Mouse (Mus musculus): Measurements from ENCODE around the gene Sgk1. TPM values are rescaled to one million over a fixed set of nuclear protein-coding genes. Genes with fewer than 3 reads are reported as not detected.

Gene Sgk1
- polyA plus RNA-seq, 1 experiment from 2014 or later = 71.0 TPM

DNA sequence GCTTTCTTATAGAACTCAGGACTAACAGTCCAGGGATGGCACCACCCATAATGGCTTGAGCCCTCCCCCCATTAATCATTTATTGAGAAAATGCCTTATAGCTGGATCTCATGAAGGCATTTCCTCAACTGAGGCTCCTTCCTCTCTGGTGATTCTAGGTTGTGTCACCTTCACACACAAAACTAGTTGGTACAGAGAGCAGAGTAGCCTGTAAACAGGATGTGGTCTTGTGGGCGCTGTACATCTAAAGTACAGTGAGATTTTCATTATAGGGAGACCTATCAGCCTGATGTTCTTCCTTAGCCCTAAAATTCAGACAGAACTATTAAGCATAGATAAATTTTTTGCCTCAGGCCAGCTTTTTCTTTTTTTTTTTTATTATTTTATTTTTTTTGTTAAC, 23.6 kb downstream of the Sgk1 start:
- WGBS = 80% methylated on average over 1 of the region's 1 CpGs
- no peak for ATAC-seq (ENCODE audit: low read depth)
- no peaks in the 10 kb centered on the region for H3K27me3 ChIP-seq (ENCODE audit: control insufficient read depth, insufficient read depth, low read depth, low read length)
- no peak overlapping the region for H3K4me3 ChIP-seq (ENCODE audit: low read length)
- no peak overlapping the region for H3K27ac ChIP-seq (ENCODE audit: low read length)
- no peaks in the 10 kb centered on the region for H3K36me3 ChIP-seq (ENCODE audit: control insufficient read depth, insufficient read depth, low read length)
- H3K9ac ChIP-seq (ENCODE audit: low read length) = no peak overlapping the region
- H3K9me3 ChIP-seq (ENCODE audit: control insufficient read depth, low read length) = no peaks in the 10 kb centered on the region
- no peak overlapping the region for H3K4me2 ChIP-seq (ENCODE audit: low read depth, low read length)
- no peaks in the 10 kb centered on the region for H3K4me1 ChIP-seq (replicated peaks; ENCODE audit: control insufficient read depth, insufficient read depth, low read length)

DNA sequence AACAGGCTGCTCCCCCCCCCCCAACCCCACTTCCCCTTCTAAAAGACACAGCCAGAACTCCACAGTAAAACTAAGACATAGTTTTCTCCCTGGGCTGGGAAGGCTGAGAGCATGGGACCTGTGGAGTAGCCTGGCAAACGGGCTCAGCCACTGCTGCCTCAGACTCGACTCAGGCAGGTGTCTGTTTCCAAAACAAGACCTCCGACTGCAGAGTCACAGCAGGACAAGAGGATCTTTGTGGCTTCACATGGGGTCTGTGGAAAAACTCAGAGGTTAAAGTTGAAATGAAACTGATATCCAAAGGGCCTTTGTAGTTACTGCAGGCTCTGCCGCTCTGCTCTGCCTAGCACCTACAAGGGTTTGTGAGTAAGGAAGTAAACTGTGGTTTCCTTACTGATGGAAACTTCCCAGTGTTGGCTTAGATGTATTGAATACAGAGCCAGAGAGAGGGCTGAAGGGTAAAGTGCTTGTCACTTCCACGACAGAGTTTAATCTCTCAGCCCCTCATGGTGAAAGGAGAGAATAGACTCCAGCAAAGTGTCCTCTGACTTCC, 25.0 kb downstream of the Sgk1 start:
- Histone ChIP-seq H3K9me3 (ENCODE audit: control insufficient read depth, low read length) (no peaks in the 10 kb centered on the region), H3K27me3 (ENCODE audit: control insufficient read depth, insufficient read depth, low read depth, low read length) (no peaks in the 10 kb centered on the region)
- WGBS = 30% methylated on average over 5 of the region's 5 CpGs

DNA sequence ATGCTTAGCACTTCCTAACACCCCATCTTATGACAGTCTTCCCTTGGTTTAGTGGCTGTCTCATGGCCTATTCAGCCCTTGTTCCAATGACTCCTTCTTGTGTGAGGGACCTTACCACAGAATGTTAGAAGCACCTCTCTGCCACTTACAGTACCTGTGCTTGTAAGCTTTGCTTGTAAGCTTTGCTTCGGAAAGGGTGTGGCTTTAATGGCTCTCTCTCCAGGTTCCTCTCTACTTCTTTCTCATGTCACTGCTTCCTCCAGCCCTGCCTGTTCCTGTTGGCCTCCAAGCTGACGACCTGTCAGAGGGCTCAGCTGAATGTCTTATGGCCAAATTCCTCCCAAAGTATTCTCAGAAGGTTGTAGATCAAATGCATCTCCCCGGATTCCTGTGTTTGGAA, 25.8 kb downstream of the Sgk1 start:
- H3K27ac ChIP-seq (ENCODE audit: low read length) = no peak overlapping the region

More for the DNA sequence above, 25.0 kb downstream of the Sgk1 start:
- Histone ChIP-seq H3K27ac (ENCODE audit: low read length) (no peak overlapping the region), H3K4me2 (ENCODE audit: low read depth, low read length) (no peak overlapping the region), H3K9ac (ENCODE audit: low read length) (no peak overlapping the region), H3K36me3 (ENCODE audit: control insufficient read depth, insufficient read depth, low read length) (no peaks in the 10 kb centered on the region), H3K4me1 (replicated peaks; ENCODE audit: control insufficient read depth, insufficient read depth, low read length) (no peaks in the 10 kb centered on the region), H3K4me3 (ENCODE audit: low read length) (no peak overlapping the region)
- ATAC-seq (ENCODE audit: low read depth) = no peak

GRCm38 (mm10) chr10:21908686-21909085, 26.7 kb downstream of the Sgk1 start:
- 62% methylated on average over 1 of the region's 1 CpGs for WGBS
- H3K9me3 ChIP-seq (ENCODE audit: control insufficient read depth, low read length) = no peaks in the 10 kb centered on the region
- H3K36me3 ChIP-seq (ENCODE audit: control insufficient read depth, insufficient read depth, low read length) = no peaks in the 10 kb centered on the region
- no peak for ATAC-seq (ENCODE audit: low read depth)
- no peak overlapping the region for H3K9ac ChIP-seq (ENCODE audit: low read length)
- no peak overlapping the region for H3K27ac ChIP-seq (ENCODE audit: low read length)
- no peak overlapping the region for H3K4me2 ChIP-seq (ENCODE audit: low read depth, low read length)
- H3K27me3 ChIP-seq (ENCODE audit: control insufficient read depth, insufficient read depth, low read depth, low read length) = no peaks in the 10 kb centered on the region
- H3K4me3 ChIP-seq (ENCODE audit: low read length) = no peak overlapping the region
- no peaks in the 10 kb centered on the region for H3K4me1 ChIP-seq (replicated peaks; ENCODE audit: control insufficient read depth, insufficient read depth, low read length)

More for the DNA sequence above, 25.8 kb downstream of the Sgk1 start:
- no peak for ATAC-seq (ENCODE audit: low read depth)
- Histone ChIP-seq H3K4me3 (ENCODE audit: low read length) (no peak overlapping the region), H3K27me3 (ENCODE audit: control insufficient read depth, insufficient read depth, low read depth, low read length) (no peaks in the 10 kb centered on the region), H3K4me2 (ENCODE audit: low read depth, low read length) (no peak overlapping the region), H3K36me3 (ENCODE audit: control insufficient read depth, insufficient read depth, low read length) (no peaks in the 10 kb centered on the region), H3K9ac (ENCODE audit: low read length) (no peak overlapping the region), H3K4me1 (replicated peaks; ENCODE audit: control insufficient read depth, insufficient read depth, low read length) (no peaks in the 10 kb centered on the region), H3K9me3 (ENCODE audit: control insufficient read depth, low read length) (no peaks in the 10 kb centered on the region)
- WGBS = 42% methylated on average over 3 of the region's 3 CpGs

- Histone ChIP-seq H3K4me1 (replicated peaks; ENCODE audit: control insufficient read depth, insufficient read depth, low read length) (no peaks in the 10 kb centered on the region), H3K27me3 (ENCODE audit: control insufficient read depth, insufficient read depth, low read depth, low read length) (no peaks in the 10 kb centered on the region), H3K9ac (ENCODE audit: low read length) (no peak overlapping the region), H3K4me3 (ENCODE audit: low read length) (no peak overlapping the region), H3K27ac (ENCODE audit: low read length) (no peak overlapping the region), H3K4me2 (ENCODE audit: low read depth, low read length) (no peak overlapping the region), H3K9me3 (ENCODE audit: control insufficient read depth, low read length) (no peaks in the 10 kb centered on the region), H3K36me3 (ENCODE audit: control insufficient read depth, insufficient read depth, low read length) (no peaks in the 10 kb centered on the region)
- no peak for ATAC-seq (ENCODE audit: low read depth)
- 82% methylated on average over 9 of the region's 9 CpGs for WGBS
Measured at GRCm38 (mm10) chr10:21910334-21910733, 28.4 kb downstream of the Sgk1 start.

GRCm38 (mm10) chr10:21911303-21911947, 29.4 kb downstream of the Sgk1 start:
- Histone ChIP-seq H3K27me3 (ENCODE audit: control insufficient read depth, insufficient read depth, low read depth, low read length) (no peaks in the 10 kb centered on the region), H3K4me2 (ENCODE audit: low read depth, low read length) (no peak overlapping the region), H3K9ac (ENCODE audit: low read length) (no peak overlapping the region), H3K27ac (ENCODE audit: low read length) (no peak overlapping the region), H3K4me3 (ENCODE audit: low read length) (no peak overlapping the region), H3K4me1 (replicated peaks; ENCODE audit: control insufficient read depth, insufficient read depth, low read length) (no peaks in the 10 kb centered on the region), H3K36me3 (ENCODE audit: control insufficient read depth, insufficient read depth, low read length) (no peaks in the 10 kb centered on the region), H3K9me3 (ENCODE audit: control insufficient read depth, low read length) (no peaks in the 10 kb centered on the region)
- WGBS = 57% methylated on average over 10 of the region's 10 CpGs
- no peak for ATAC-seq (ENCODE audit: low read depth)

DNA sequence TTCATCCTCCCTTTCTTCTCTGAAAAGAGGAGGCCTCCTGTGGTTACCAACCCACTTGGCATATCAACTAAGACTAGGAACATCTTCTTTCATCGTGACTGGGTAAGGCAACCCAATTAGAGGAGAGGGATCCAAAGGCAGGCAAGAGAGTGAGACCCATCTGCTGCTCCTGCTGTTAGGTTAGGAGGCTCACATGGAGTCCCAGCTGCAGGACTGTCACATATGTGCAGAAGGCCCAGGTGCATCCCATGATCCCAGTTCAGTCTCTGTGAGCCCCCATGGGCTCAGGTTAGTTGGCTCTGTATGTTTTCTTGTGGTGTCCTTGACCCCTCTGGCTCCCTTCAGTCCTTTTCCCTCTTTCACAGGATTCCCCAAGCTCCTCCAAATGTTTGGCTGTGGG, 32.8 kb downstream of the Sgk1 start:
- 27% methylated on average over 1 of the region's 1 CpGs for WGBS
- Histone ChIP-seq H3K27ac (ENCODE audit: low read length) (no peak overlapping the region), H3K9me3 (ENCODE audit: control insufficient read depth, low read length) (no peaks in the 10 kb centered on the region), H3K9ac (ENCODE audit: low read length) (no peak overlapping the region), H3K27me3 (ENCODE audit: control insufficient read depth, insufficient read depth, low read depth, low read length) (no peaks in the 10 kb centered on the region), H3K4me1 (replicated peaks; ENCODE audit: control insufficient read depth, insufficient read depth, low read length) (no peaks in the 10 kb centered on the region), H3K4me3 (ENCODE audit: low read length) (no peak overlapping the region), H3K36me3 (ENCODE audit: control insufficient read depth, insufficient read depth, low read length) (no peaks in the 10 kb centered on the region), H3K4me2 (ENCODE audit: low read depth, low read length) (no peak overlapping the region)
- no peak for ATAC-seq (ENCODE audit: low read depth)

DNA sequence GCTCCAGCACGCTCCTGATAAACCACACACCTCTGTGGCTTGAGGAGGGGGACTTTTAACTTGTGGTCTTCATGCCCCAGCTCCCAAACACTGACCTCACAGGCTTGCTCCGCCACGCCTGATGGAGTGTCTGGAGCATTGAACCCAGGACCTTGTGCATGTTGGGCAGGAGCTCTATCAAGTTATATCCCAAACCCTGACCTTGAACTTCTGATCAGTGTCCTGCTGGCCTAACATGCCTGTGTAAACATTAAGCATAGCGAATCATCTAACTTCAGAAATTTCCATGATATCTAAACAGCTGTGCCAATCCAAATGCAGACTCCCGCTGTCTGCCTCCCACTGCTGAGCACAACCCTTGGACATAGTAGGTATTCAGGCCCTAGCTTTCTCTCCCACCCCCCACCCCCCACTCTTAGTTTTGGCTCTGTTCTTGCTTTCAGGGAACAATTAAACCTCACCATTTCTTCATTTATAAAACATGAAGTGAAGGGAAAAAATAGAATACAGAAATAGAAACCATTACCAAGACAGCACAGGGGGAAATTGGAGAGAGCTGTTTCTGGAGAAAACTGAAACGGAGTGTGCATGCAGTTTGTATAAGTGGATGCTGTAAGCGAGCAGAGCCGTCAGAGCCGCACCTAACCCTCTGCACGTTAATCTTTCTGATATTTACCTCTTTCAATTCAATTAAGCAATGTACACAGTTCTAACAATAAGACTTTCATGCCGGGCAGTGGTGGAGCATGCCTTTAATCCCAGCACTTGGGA, 34.5 kb downstream of the Sgk1 start:
- Histone ChIP-seq H3K9me3 (ENCODE audit: control insufficient read depth, low read length) (no peaks in the 10 kb centered on the region), H3K4me1 (replicated peaks; ENCODE audit: control insufficient read depth, insufficient read depth, low read length) (0 out of 2 replicates have a peak, but pooled peaks cover 2% of the 10 kb centered on the region), H3K27ac (ENCODE audit: low read length) (no peak overlapping the region), H3K36me3 (ENCODE audit: control insufficient read depth, insufficient read depth, low read length) (no peaks in the 10 kb centered on the region), H3K4me3 (ENCODE audit: low read length) (no peak overlapping the region), H3K27me3 (ENCODE audit: control insufficient read depth, insufficient read depth, low read depth, low read length) (no peaks in the 10 kb centered on the region), H3K4me2 (ENCODE audit: low read depth, low read length) (no peak overlapping the region), H3K9ac (ENCODE audit: low read length) (no peak overlapping the region)
- 79% methylated on average over 11 of the region's 11 CpGs for WGBS
- ATAC-seq (ENCODE audit: low read depth) = no peak

- Histone ChIP-seq H3K27ac (ENCODE audit: low read length) (no peak overlapping the region), H3K4me3 (ENCODE audit: low read length) (no peak overlapping the region), H3K36me3 (ENCODE audit: control insufficient read depth, insufficient read depth, low read length) (no peaks in the 10 kb centered on the region), H3K9ac (ENCODE audit: low read length) (no peak overlapping the region), H3K4me2 (ENCODE audit: low read depth, low read length) (no peak overlapping the region), H3K9me3 (ENCODE audit: control insufficient read depth, low read length) (no peaks in the 10 kb centered on the region), H3K4me1 (replicated peaks; ENCODE audit: control insufficient read depth, insufficient read depth, low read length) (peaks cover 5% of the 10 kb centered on the region; the same call in 1 of the 2 replicates), H3K27me3 (ENCODE audit: control insufficient read depth, insufficient read depth, low read depth, low read length) (no peaks in the 10 kb centered on the region)
- 66% methylated on average over 6 of the region's 6 CpGs for WGBS
- ATAC-seq (ENCODE audit: low read depth) = no peak
Measured at GRCm38 (mm10) chr10:21918016-21918749, 36.2 kb downstream of the Sgk1 start.
